Mouse (Mus musculus) erythroid progenitor cell, adult 5-6 weeks (primary cell): Measurements from ENCODE around the gene Chek1. TPM values are rescaled to one million over a fixed set of nuclear protein-coding genes. Genes with fewer than 3 reads are reported as not detected.

Experiments
- ATAC-seq: replicated peaks from 2 replicates; pipeline ENCODE4 v1.8.0; 2016; ENCODE audit warnings: moderate number of reproducible peaks, mild to moderate bottlenecking, moderate TSS enrichment, inconsistent platforms; ENCODE audit not compliant: poor library complexity, low FRiP score, severe bottlenecking
- total RNA-seq, 2 experiments: library from RNA; stranded (forward) in 1 of 2; stranded (reverse) in 1 of 2; fragments of 150-400 nt in 1 of 2; fragments of 186-747, 209-891 nt in 1 of 2; gene quantifications; 2 replicates each; pipeline versions ENCODE4 v1.2.3 to v1.2.4; 2015 to 2017; ENCODE audit warnings: low replicate concordance in 2 of 2

The Chek1 gene
- 14.8 and 37.3 TPM in 2 replicates for total RNA-seq (2015; ENCODE audit: low replicate concordance)
- 23.0 and 27.6 TPM in 2 replicates for total RNA-seq (2017; ENCODE audit: low replicate concordance)

DNA sequence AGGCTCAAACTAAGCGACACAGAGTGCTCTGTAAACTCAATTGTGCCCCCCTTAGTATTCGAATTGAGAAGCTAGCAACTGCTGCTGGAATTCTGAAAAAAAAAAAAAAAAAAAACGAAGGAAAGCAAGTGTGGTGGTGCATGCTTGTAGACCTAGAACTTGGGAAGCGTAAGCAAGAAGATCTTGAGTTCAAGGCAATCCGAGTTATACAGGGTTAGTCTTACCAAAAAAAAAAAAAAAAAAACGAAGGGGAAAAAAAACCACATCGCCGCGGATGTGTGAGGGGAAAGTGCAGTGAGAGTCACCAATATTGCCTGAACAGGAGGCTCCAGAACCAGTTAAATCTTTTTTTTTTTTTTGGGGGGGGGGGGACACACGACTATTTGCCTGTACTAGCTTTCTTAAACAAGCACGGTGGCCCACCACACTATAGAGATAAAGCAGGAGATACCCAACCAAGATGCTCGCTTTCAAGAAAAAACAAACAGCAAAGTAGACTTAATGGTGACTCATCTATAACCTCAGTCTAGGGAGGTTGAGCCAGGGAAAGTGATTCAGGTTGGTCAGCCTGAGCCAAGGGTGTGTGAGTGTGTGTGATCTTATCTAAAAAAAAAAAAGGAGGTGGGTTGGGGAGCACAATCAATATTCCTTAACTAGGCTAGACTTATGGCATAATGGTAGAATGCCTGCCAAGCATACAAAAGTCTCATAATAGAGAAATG lies at the start of gene Chek1:
Gene Chek1, minus strand, starts transcription at position 32 of the 722 bp plus-strand sequence.
- ATAC-seq: no peak

GRCm38 (mm10) chr9:36769048-36769413 lies 42.2 kb upstream of the Chek1 start:
- no peak for ATAC-seq

GRCm38 (mm10) chr9:36768156-36769047 lies 41.5 kb upstream of the Chek1 start:
- peak; percentile 53 for ATAC-seq

DNA sequence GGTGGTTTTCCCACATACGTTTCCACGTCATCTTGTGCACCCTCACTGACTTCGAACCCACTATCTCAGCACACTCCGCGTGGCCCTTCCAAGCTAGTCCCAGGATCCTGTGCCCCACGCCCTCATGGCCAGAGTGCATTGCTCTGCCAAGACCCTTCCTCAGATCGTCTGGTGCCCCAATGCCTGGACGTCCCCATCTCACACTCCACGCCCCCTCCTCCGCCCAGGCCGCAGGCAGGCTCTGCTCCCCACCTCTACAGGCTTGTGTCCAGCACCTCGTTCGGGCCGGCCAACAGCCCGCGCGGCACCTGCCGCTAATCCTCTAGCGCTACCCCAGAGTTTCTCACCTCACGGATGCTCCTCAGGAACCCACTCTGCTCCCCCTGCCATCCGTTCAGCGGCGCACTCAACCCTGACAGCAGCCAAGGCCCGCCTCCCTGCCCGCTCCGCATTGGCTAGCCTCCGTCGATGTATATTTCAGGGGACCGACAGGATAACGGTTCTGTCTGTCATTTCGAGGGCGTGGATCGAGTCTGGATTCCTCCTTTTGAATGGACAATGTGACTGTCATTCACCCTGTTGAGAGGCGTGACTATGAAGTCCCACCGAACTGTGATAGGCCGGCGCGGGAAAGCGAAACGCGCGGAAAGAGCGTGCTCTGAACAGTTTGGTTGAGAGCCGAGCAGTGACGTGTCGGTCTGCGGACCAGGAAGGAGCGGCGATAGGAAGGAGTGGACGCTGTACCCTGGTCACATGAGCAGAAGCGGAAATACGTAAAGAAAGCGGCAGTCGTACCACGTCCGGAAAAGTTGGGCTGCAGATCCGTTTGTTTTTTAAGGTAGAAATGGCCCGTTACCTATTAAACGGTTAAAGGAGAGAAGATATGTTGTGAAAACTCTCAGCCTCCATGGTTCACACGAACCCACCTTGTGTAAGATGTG lies 40.6 kb upstream of the Chek1 start, which contains the start of gene Stt3a:
Gene Stt3a, minus strand, starts transcription at position 477 of the 941 bp plus-strand sequence.
- peak; percentile 96 for ATAC-seq

DNA sequence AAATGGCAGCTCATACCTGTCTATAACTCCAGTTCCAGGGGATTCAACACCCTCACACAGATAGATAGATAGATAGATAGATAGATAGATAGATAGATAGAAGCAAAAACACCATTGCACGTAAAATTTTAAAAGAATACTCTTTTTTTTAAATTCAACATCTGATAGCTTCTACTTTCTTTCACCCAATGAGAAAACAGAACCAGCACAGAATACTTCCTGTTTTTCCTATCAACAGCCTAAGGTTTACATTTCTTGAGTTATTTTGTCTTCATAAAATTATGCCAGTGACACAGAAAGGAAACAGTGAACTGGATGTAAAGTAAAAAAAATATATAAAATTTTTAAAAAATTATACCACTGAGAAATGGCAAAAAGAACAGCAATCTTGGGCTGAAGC lies 37.5 kb upstream of the Chek1 start:
- ATAC-seq: no peak

DNA sequence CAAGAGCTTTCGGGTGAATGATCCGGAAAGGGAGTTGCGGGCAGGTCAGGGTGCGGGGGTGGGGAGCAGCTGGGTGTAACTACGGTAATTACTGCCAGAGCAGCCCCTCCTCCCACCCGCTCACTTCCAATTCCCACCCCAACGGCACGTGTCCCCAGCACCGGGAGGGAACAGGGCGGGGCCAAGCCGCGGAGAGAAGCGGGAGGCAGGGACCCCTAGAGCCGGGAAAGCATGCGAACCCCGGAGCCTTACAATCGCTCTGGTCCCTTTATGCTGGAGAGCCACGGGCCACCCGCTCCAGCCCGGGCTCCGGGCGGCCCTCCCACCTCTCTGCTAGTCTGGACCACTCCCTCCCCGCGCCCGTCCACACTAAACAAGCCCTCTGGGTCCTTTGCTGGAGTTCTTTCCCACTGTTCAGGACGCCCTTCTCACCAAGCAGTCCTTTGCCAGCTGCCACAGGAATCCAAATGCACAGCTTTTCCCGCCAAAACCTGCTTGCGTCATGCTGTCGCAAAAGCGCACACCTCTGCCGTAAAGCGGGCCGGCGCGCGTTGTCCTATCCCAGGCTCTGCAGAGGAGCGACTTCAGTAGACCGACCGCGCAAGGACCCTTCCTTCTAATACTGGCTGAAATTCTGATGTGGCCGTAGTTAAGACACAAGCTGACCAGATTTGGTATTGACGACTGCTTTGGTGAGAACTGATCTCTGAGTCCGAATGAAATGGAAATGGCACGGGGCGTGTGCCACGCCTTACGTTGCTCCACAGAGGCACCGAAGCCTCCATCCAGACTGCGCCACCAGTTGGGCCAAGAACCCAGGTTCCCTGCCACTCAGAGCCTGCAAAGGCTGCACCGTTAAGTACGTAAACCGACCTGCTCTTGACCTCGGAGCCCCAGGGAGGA lies 483 bp downstream of the Chek1 start:
- ATAC-seq: peak; percentile 88

GRCm38 (mm10) chr9:36716624-36717023 lies 10.2 kb downstream of the Chek1 start:
- ATAC-seq: no peak

GRCm38 (mm10) chr9:36707304-36707703 lies 19.6 kb downstream of the Chek1 start:
- no peak for ATAC-seq

- no peak for ATAC-seq
Observed at GRCm38 (mm10) chr9:36705923-36706322, 20.9 kb downstream of the Chek1 start.

GRCm38 (mm10) chr9:36694276-36694675 lies 32.6 kb downstream of the Chek1 start:
- no peak for ATAC-seq

- ATAC-seq: no peak
Observed at GRCm38 (mm10) chr9:36692920-36693319, 33.9 kb downstream of the Chek1 start, which contains the start of gene Acrv1. Gene Acrv1, plus strand, starts transcription at chr9:36693220.

DNA sequence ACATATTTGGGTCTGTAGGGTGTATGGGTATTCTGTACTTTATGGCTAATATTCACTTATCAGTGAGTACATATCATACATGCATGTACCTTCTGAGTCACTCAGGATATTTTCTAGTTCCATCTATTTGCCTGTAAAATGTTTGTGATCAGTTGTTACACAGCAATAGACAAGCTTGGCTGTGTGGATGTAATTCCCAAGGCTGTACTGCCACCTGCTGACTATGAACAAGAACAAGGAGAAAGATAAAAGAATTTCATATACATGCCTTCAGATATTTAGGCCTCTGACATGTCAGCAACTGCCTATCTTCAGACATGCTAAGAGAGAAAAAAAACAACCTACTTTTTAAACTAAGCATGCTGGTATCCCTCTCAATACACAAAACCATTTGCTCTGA lies 39.5 kb downstream of the Chek1 start:
- ATAC-seq: no peak

DNA sequence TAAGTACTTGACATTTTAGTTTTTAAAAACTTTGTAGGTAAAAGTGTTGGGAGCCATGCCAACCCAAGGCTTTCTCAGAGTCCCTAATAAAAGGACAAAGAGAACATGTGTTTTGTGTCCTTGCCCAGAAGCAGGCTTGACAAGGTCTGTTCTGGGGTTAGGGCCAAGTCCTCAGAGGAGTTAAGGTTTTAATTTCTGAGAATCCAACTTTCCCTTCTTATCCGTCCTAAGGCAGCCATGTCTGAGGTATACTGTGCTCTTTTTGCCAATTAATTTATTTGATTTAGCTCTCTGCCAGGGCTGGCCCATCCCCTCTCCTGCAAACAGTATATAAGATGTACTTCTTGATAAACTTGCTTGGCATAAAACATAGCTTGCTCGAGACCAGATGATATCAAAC lies 45.4 kb downstream of the Chek1 start:
- ATAC-seq: no peak

Other genes starting within 250 kb of the Chek1 start
- not detected in 2 replicates for gene Gm5615, start 185.1 kb downstream of the Chek1 start, total RNA-seq (2015; ENCODE audit: low replicate concordance)
- not detected in 2 replicates for gene Gm5615, start 185.1 kb downstream of the Chek1 start, total RNA-seq (2017; ENCODE audit: low replicate concordance)
- not detected in 2 replicates for gene Gm17689, start 144.4 kb downstream of the Chek1 start, total RNA-seq (2015; ENCODE audit: low replicate concordance)
- gene Gm17689, start 144.4 kb downstream of the Chek1 start, total RNA-seq (2017; ENCODE audit: low replicate concordance): not detected in 2 replicates
- gene A630095E13Rik, start 83.7 kb downstream of the Chek1 start, total RNA-seq (2015; ENCODE audit: low replicate concordance): not detected in 2 replicates
- not detected in 2 replicates for gene A630095E13Rik, start 83.7 kb downstream of the Chek1 start, total RNA-seq (2017; ENCODE audit: low replicate concordance)
- not detected in 2 replicates for gene Acrv1, start 33.8 kb downstream of the Chek1 start, total RNA-seq (2015; ENCODE audit: low replicate concordance)
- not detected in 2 replicates for gene Acrv1, start 33.8 kb downstream of the Chek1 start, total RNA-seq (2017; ENCODE audit: low replicate concordance)
- gene Stt3a, start 40.6 kb upstream of the Chek1 start, total RNA-seq (2015; ENCODE audit: low replicate concordance): 96.4 and 165 TPM in 2 replicates
- 169 and 238 TPM in 2 replicates for gene Stt3a, start 40.6 kb upstream of the Chek1 start, total RNA-seq (2017; ENCODE audit: low replicate concordance)
- gene Ei24, start 70.3 kb upstream of the Chek1 start, total RNA-seq (2015; ENCODE audit: low replicate concordance): 6.8 and 9.6 TPM in 2 replicates
- gene Ei24, start 70.3 kb upstream of the Chek1 start, total RNA-seq (2017; ENCODE audit: low replicate concordance): 6.7 and 16.0 TPM in 2 replicates
- not detected in 2 replicates for gene Fez1, start 94.8 kb upstream of the Chek1 start, total RNA-seq (2015; ENCODE audit: low replicate concordance)
- not detected in 2 replicates for gene Fez1, start 94.8 kb upstream of the Chek1 start, total RNA-seq (2017; ENCODE audit: low replicate concordance)